Mouse (Mus musculus): ENCODE data around the gene Ugt1a5. TPM values are rescaled to one million over a fixed set of nuclear protein-coding genes. Genes with fewer than 3 reads are reported as not detected.

Ugt1a5 gene
- polyA plus RNA-seq, 1 experiment from 2014 or later = not detected

- no peaks in the 10 kb centered on the region for H3K27me3 ChIP-seq (replicated peaks; ENCODE audit: control insufficient read depth, insufficient read depth, low read length)
- peaks cover 92% of the 10 kb centered on the region for H3K9me3 ChIP-seq (ENCODE audit: control insufficient read depth, low read length)
- ATAC-seq (ENCODE audit: low read depth) = no peak
- H3K36me3 ChIP-seq (ENCODE audit: control insufficient read depth, insufficient read depth, low read length) = no peaks in the 10 kb centered on the region
- no peak overlapping the region for H3K4me2 ChIP-seq (ENCODE audit: low read depth, low read length)
- H3K27ac ChIP-seq (replicated peaks; ENCODE audit: low read depth, low read length) = no peak overlapping the region
- WGBS = 78% methylated on average over 3 of the region's 3 CpGs
- H3K4me1 ChIP-seq (ENCODE audit: control insufficient read depth, insufficient read depth, low read length) = no peaks in the 10 kb centered on the region
- DNase-seq (ENCODE audit: low spot score) = no peak
- H3K9ac ChIP-seq (ENCODE audit: low read depth, low read length) = no peak overlapping the region
- H3K4me3 ChIP-seq (ENCODE audit: low read depth, low read length) = no peak overlapping the region
These were observed 63.8 kb downstream of the Ugt1a5 start for GRCm38 (mm10) chr1:88229566-88229965.

GRCm38 (mm10) chr1:88229986-88230385 lies 64.2 kb downstream of the Ugt1a5 start:
- H3K4me2 ChIP-seq (ENCODE audit: low read depth, low read length) = no peak overlapping the region
- H3K9ac ChIP-seq (ENCODE audit: low read depth, low read length) = no peak overlapping the region
- WGBS = 85% methylated on average over 5 of the region's 5 CpGs
- H3K9me3 ChIP-seq (ENCODE audit: control insufficient read depth, low read length) = peaks cover 97% of the 10 kb centered on the region
- DNase-seq (ENCODE audit: low spot score) = no peak
- ATAC-seq (ENCODE audit: low read depth) = no peak
- no peaks in the 10 kb centered on the region for H3K36me3 ChIP-seq (ENCODE audit: control insufficient read depth, insufficient read depth, low read length)
- H3K27ac ChIP-seq (replicated peaks; ENCODE audit: low read depth, low read length) = no peak overlapping the region
- H3K27me3 ChIP-seq (replicated peaks; ENCODE audit: control insufficient read depth, insufficient read depth, low read length) = no peaks in the 10 kb centered on the region
- H3K4me1 ChIP-seq (ENCODE audit: control insufficient read depth, insufficient read depth, low read length) = no peaks in the 10 kb centered on the region
- H3K4me3 ChIP-seq (ENCODE audit: low read depth, low read length) = no peak overlapping the region

- 72% methylated on average over 7 of the region's 7 CpGs for WGBS
- no peak overlapping the region for H3K9ac ChIP-seq (ENCODE audit: low read depth, low read length)
- H3K4me1 ChIP-seq (ENCODE audit: control insufficient read depth, insufficient read depth, low read length) = no peaks in the 10 kb centered on the region
- no peak overlapping the region for H3K4me3 ChIP-seq (ENCODE audit: low read depth, low read length)
- H3K36me3 ChIP-seq (ENCODE audit: control insufficient read depth, insufficient read depth, low read length) = no peaks in the 10 kb centered on the region
- H3K27ac ChIP-seq (replicated peaks; ENCODE audit: low read depth, low read length) = no peak overlapping the region
- DNase-seq (ENCODE audit: low spot score) (no peak), ATAC-seq (ENCODE audit: low read depth) (no peak)
- H3K4me2 ChIP-seq (ENCODE audit: low read depth, low read length) = no peak overlapping the region
- H3K27me3 ChIP-seq (replicated peaks; ENCODE audit: control insufficient read depth, insufficient read depth, low read length) = no peaks in the 10 kb centered on the region
- H3K9me3 ChIP-seq (ENCODE audit: control insufficient read depth, low read length) = peaks cover 99% of the 10 kb centered on the region
These were observed 64.6 kb downstream of the Ugt1a5 start for GRCm38 (mm10) chr1:88230421-88230820.

GRCm38 (mm10) chr1:88230981-88231802 lies 65.4 kb downstream of the Ugt1a5 start:
- no peaks in the 10 kb centered on the region for H3K4me1 ChIP-seq (ENCODE audit: control insufficient read depth, insufficient read depth, low read length)
- H3K9ac ChIP-seq (ENCODE audit: low read depth, low read length) = no peak overlapping the region
- no peak overlapping the region for H3K27ac ChIP-seq (replicated peaks; ENCODE audit: low read depth, low read length)
- WGBS = 73% methylated on average over 6 of the region's 6 CpGs
- ATAC-seq (ENCODE audit: low read depth) (no peak), DNase-seq (ENCODE audit: low spot score) (no peak)
- H3K4me2 ChIP-seq (ENCODE audit: low read depth, low read length) = no peak overlapping the region
- no peaks in the 10 kb centered on the region for H3K27me3 ChIP-seq (replicated peaks; ENCODE audit: control insufficient read depth, insufficient read depth, low read length)
- H3K4me3 ChIP-seq (ENCODE audit: low read depth, low read length) = no peak overlapping the region
- H3K9me3 ChIP-seq (ENCODE audit: control insufficient read depth, low read length) = peaks cover 99% of the 10 kb centered on the region
- H3K36me3 ChIP-seq (ENCODE audit: control insufficient read depth, insufficient read depth, low read length) = no peaks in the 10 kb centered on the region

- no peak overlapping the region for H3K9ac ChIP-seq (ENCODE audit: low read depth, low read length)
- H3K9me3 ChIP-seq (ENCODE audit: control insufficient read depth, low read length) = peaks cover 95% of the 10 kb centered on the region
- H3K27me3 ChIP-seq (replicated peaks; ENCODE audit: control insufficient read depth, insufficient read depth, low read length) = no peaks in the 10 kb centered on the region
- no peaks in the 10 kb centered on the region for H3K36me3 ChIP-seq (ENCODE audit: control insufficient read depth, insufficient read depth, low read length)
- 68% methylated on average over 7 of the region's 7 CpGs for WGBS
- H3K4me2 ChIP-seq (ENCODE audit: low read depth, low read length) = no peak overlapping the region
- no peak for ATAC-seq (ENCODE audit: low read depth)
- no peaks in the 10 kb centered on the region for H3K4me1 ChIP-seq (ENCODE audit: control insufficient read depth, insufficient read depth, low read length)
- no peak overlapping the region for H3K4me3 ChIP-seq (ENCODE audit: low read depth, low read length)
- no peak for DNase-seq (ENCODE audit: low spot score)
- no peak overlapping the region for H3K27ac ChIP-seq (replicated peaks; ENCODE audit: low read depth, low read length)
These were observed 66.1 kb downstream of the Ugt1a5 start for GRCm38 (mm10) chr1:88231803-88232499.

- H3K27ac ChIP-seq (replicated peaks; ENCODE audit: low read depth, low read length) = no peak overlapping the region
- H3K9ac ChIP-seq (ENCODE audit: low read depth, low read length) = no peak overlapping the region
- ATAC-seq (ENCODE audit: low read depth) = no peak
- WGBS = 53% methylated on average over 3 of the region's 3 CpGs
- DNase-seq (ENCODE audit: low spot score) = no peak
- H3K27me3 ChIP-seq (replicated peaks; ENCODE audit: control insufficient read depth, insufficient read depth, low read length) = no peaks in the 10 kb centered on the region
- H3K4me1 ChIP-seq (ENCODE audit: control insufficient read depth, insufficient read depth, low read length) = no peaks in the 10 kb centered on the region
- H3K4me2 ChIP-seq (ENCODE audit: low read depth, low read length) = no peak overlapping the region
- no peak overlapping the region for H3K4me3 ChIP-seq (ENCODE audit: low read depth, low read length)
- peaks cover 95% of the 10 kb centered on the region for H3K9me3 ChIP-seq (ENCODE audit: control insufficient read depth, low read length)
- H3K36me3 ChIP-seq (ENCODE audit: control insufficient read depth, insufficient read depth, low read length) = no peaks in the 10 kb centered on the region
These were observed 67.0 kb downstream of the Ugt1a5 start for GRCm38 (mm10) chr1:88232664-88233380.

GRCm38 (mm10) chr1:88233421-88234247 lies 67.8 kb downstream of the Ugt1a5 start:
- no peak overlapping the region for H3K4me3 ChIP-seq (ENCODE audit: low read depth, low read length)
- no peak overlapping the region for H3K4me2 ChIP-seq (ENCODE audit: low read depth, low read length)
- no peak overlapping the region for H3K9ac ChIP-seq (ENCODE audit: low read depth, low read length)
- H3K36me3 ChIP-seq (ENCODE audit: control insufficient read depth, insufficient read depth, low read length) = no peaks in the 10 kb centered on the region
- ATAC-seq (ENCODE audit: low read depth) (no peak), DNase-seq (ENCODE audit: low spot score) (no peak)
- no peaks in the 10 kb centered on the region for H3K27me3 ChIP-seq (replicated peaks; ENCODE audit: control insufficient read depth, insufficient read depth, low read length)
- 63% methylated on average over 14 of the region's 14 CpGs for WGBS
- H3K9me3 ChIP-seq (ENCODE audit: control insufficient read depth, low read length) = peaks cover 95% of the 10 kb centered on the region
- H3K4me1 ChIP-seq (ENCODE audit: control insufficient read depth, insufficient read depth, low read length) = no peaks in the 10 kb centered on the region
- no peak overlapping the region for H3K27ac ChIP-seq (replicated peaks; ENCODE audit: low read depth, low read length)

- Histone ChIP-seq H3K27me3 (replicated peaks; ENCODE audit: control insufficient read depth, insufficient read depth, low read length) (no peaks in the 10 kb centered on the region), H3K4me1 (ENCODE audit: control insufficient read depth, insufficient read depth, low read length) (no peaks in the 10 kb centered on the region), H3K4me2 (ENCODE audit: low read depth, low read length) (no peak overlapping the region), H3K36me3 (ENCODE audit: control insufficient read depth, insufficient read depth, low read length) (no peaks in the 10 kb centered on the region), H3K9ac (ENCODE audit: low read depth, low read length) (no peak overlapping the region), H3K9me3 (ENCODE audit: control insufficient read depth, low read length) (peaks cover 95% of the 10 kb centered on the region), H3K4me3 (ENCODE audit: low read depth, low read length) (no peak overlapping the region), H3K27ac (replicated peaks; ENCODE audit: low read depth, low read length) (no peak overlapping the region)
- DNase-seq (ENCODE audit: low spot score) (no peak), ATAC-seq (ENCODE audit: low read depth) (no peak)
- 62% methylated on average over 4 of the region's 4 CpGs for WGBS
These were observed 68.4 kb downstream of the Ugt1a5 start for GRCm38 (mm10) chr1:88234248-88234610.

Data from embryonic facial prominence, embryonic 14.5 days (tissue).